Mouse (Mus musculus) myocyte (in vitro differentiated cells): Measurements from ENCODE around the gene Mtfr1l.

Experiments
- CEBPB ChIP-seq: IDR thresholded peaks from 2 replicates; pipeline ENCODE4 v1.6.1; 2011; ENCODE audit warnings: mild to moderate bottlenecking, moderate library complexity; ENCODE audit not compliant: poor library complexity, insufficient read depth, severe bottlenecking
- MYOG ChIP-seq, 3 experiments: IDR thresholded peaks; one replicate each; pipeline ENCODE4 v1.6.1; 2011; ENCODE audit warnings: control low read depth in 2 of 3, low read depth in 2 of 3, mild to moderate bottlenecking in 2 of 3; ENCODE audit not compliant: insufficient read length in 2 of 3, control insufficient read depth in 1 of 3, insufficient read depth in 1 of 3
- POLR2A ChIP-seq: IDR thresholded peaks from one replicate; pipeline ENCODE4 v1.6.1; 2011; ENCODE audit warnings: low read depth, mild to moderate bottlenecking, control low read depth, moderate library complexity; ENCODE audit not compliant: insufficient read length

GRCm38 (mm10) chr4:134563624-134564023 lies 28.4 kb upstream of the Mtfr1l start:
- TF ChIP-seq CEBPB, result no peak
- TF ChIP-seq POLR2A, result no peak
- no peak for TF ChIP-seq MYOG (IDR thresholded peaks at IDR 0.05; ENCODE audit: control insufficient read depth in 1 of 3, insufficient read depth in 1 of 3, insufficient read length in 2 of 3, low read depth in 2 of 3)
